Mouse (Mus musculus) neural tube, embryonic 14.5 days (tissue): ENCODE data around the gene Ablim2. TPM values are rescaled to one million over a fixed set of nuclear protein-coding genes. Genes with fewer than 3 reads are reported as not detected.

Source experiments
- ATAC-seq: fragments of 200-750 bp; cut with Nextera tagmentation; 2 replicates; pipeline ENCODE4 v1.8.0; 2017; ENCODE audit warnings: low read depth, mild to moderate bottlenecking, moderate TSS enrichment, moderate library complexity
- H3K27ac ChIP-seq: fragments of 300-500 bp; sonication (generic); 2 replicates; pipeline ENCODE4 v1.5.1; 2014; ENCODE audit warnings: low read depth, mild to moderate bottlenecking, control low read depth, low read length, moderate library complexity, mixed read lengths
- H3K27me3 ChIP-seq: fragments of 300-500 bp; sonication (generic); 2 replicates; pipeline ENCODE4 v1.6.1; 2014; ENCODE audit warnings: low read length; ENCODE audit not compliant: control insufficient read depth, insufficient read depth
- H3K36me3 ChIP-seq: fragments of 300-500 bp; sonication (generic); 2 replicates; pipeline ENCODE4 v1.6.1; 2014; ENCODE audit warnings: low read length, mixed read lengths; ENCODE audit not compliant: control insufficient read depth, insufficient read depth
- H3K4me1 ChIP-seq: fragments of 300-500 bp; sonication (generic); 2 replicates; pipeline ENCODE4 v1.6.1; 2014; ENCODE audit warnings: low read length; ENCODE audit not compliant: control insufficient read depth, insufficient read depth
- H3K4me2 ChIP-seq: fragments of 300-500 bp; sonication (generic); 2 replicates; pipeline ENCODE4 v1.6.1; 2014; ENCODE audit warnings: mild to moderate bottlenecking, low read depth, low read length, control low read depth
- H3K4me3 ChIP-seq: fragments of 300-500 bp; sonication (generic); 2 replicates; pipeline ENCODE4 v1.5.1; 2014; ENCODE audit warnings: low read depth, low read length, control low read depth, mixed read lengths
- H3K9ac ChIP-seq: fragments of 300-500 bp; sonication (generic); replicated peaks from 2 replicates; pipeline ENCODE4 v1.6.1; 2014; ENCODE audit warnings: low read depth, mild to moderate bottlenecking, control low read depth, low read length, mixed read lengths
- H3K9me3 ChIP-seq: fragments of 300-500 bp; sonication (generic); 2 replicates; pipeline ENCODE4 v1.6.1; 2016; ENCODE audit warnings: low read length; ENCODE audit not compliant: control insufficient read depth
- WGBS: fragments of 180-500 bp; shearing (Covaris S2); extraction: QIAGEN DNeasy Blood & Tissue Kit; methylation state at CpG from one replicate; pipeline ENCODE4 v1.1.7; 2014; 5-methylcytosine and 5-hydroxymethylcytosine counted together
- polyA plus RNA-seq: library from polyadenylated mRNA; unstranded; fragments of >200 nt; fragmentation: Nextera tagmentation; extraction: Ambion mirVana; gene quantifications from 2 replicates; pipeline ENCODE4 v1.2.1, GENCODE M21; 2014

Gene Ablim2
- polyA plus RNA-seq, 1 experiment from 2014 or later: 26.1 TPM

- Histone ChIP-seq H3K4me2 (no peak overlapping the region), H3K36me3 (no peaks in the 10 kb centered on the region), H3K4me1 (peaks cover 57% of the 10 kb centered on the region), H3K9ac (no peak overlapping the region), H3K9me3 (no peaks in the 10 kb centered on the region), H3K27me3 (no peaks in the 10 kb centered on the region), H3K4me3 (no peak overlapping the region), H3K27ac (peak overlapping the region; percentile 7; the same call in 1 of the 2 replicates)
- 81% methylated on average over 4 of the region's 4 CpGs for WGBS
- ATAC-seq: no peak
Measured at GRCm38 (mm10) chr5:35907090-35907489, 149.4 kb downstream of the Ablim2 start.

- peak overlapping the region; percentile 76 for H3K27ac ChIP-seq
- no peaks in the 10 kb centered on the region for H3K36me3 ChIP-seq
- H3K4me2 ChIP-seq: peak overlapping the region; percentile 26; the same call in 1 of the 2 replicates
- peak; percentile 93 for ATAC-seq
- H3K9ac ChIP-seq: no peak overlapping the region
- H3K27me3 ChIP-seq: no peaks in the 10 kb centered on the region
- H3K9me3 ChIP-seq: no peaks in the 10 kb centered on the region
- H3K4me3 ChIP-seq: no peak overlapping the region
- 9% methylated on average over 15 of the region's 15 CpGs for WGBS
- H3K4me1 ChIP-seq: peaks cover 57% of the 10 kb centered on the region
Measured at GRCm38 (mm10) chr5:35907633-35908426, 150.2 kb downstream of the Ablim2 start.

- Histone ChIP-seq H3K9ac (no peak overlapping the region; the same call in 1 of the 2 replicates), H3K36me3 (no peaks in the 10 kb centered on the region), H3K4me2 (peak overlapping the region; percentile 26; the same call in 1 of the 2 replicates), H3K9me3 (no peaks in the 10 kb centered on the region), H3K4me3 (no peak overlapping the region), H3K27ac (peak overlapping the region; percentile 76), H3K4me1 (peaks cover 57% of the 10 kb centered on the region), H3K27me3 (no peaks in the 10 kb centered on the region)
- WGBS: 34% methylated on average over 13 of the region's 13 CpGs
- peak; percentile 4; the same call in 1 of the 2 replicates for ATAC-seq
Measured at GRCm38 (mm10) chr5:35908626-35909443, 151.2 kb downstream of the Ablim2 start.

- no peak overlapping the region for H3K4me2 ChIP-seq
- H3K4me3 ChIP-seq: no peak overlapping the region
- no peaks in the 10 kb centered on the region for H3K36me3 ChIP-seq
- no peaks in the 10 kb centered on the region for H3K9me3 ChIP-seq
- H3K27ac ChIP-seq: peak overlapping the region; percentile 34; the same call in 1 of the 2 replicates
- 51% methylated on average over 12 of the region's 12 CpGs for WGBS
- no peak overlapping the region for H3K9ac ChIP-seq
- no peak for ATAC-seq
- H3K4me1 ChIP-seq: peaks cover 31% of the 10 kb centered on the region
- no peaks in the 10 kb centered on the region for H3K27me3 ChIP-seq
Measured at GRCm38 (mm10) chr5:35915629-35916300, 158.1 kb downstream of the Ablim2 start.

- H3K36me3 ChIP-seq: no peaks in the 10 kb centered on the region
- no peaks in the 10 kb centered on the region for H3K27me3 ChIP-seq
- peaks cover 39% of the 10 kb centered on the region for H3K4me1 ChIP-seq
- no peak overlapping the region for H3K4me2 ChIP-seq
- ATAC-seq: no peak
- 46% methylated on average over 5 of the region's 5 CpGs for WGBS
- no peaks in the 10 kb centered on the region for H3K9me3 ChIP-seq
- no peak overlapping the region for H3K9ac ChIP-seq
- H3K4me3 ChIP-seq: no peak overlapping the region
- H3K27ac ChIP-seq: no peak overlapping the region
Measured at GRCm38 (mm10) chr5:35916666-35917065, 159.0 kb downstream of the Ablim2 start.

- no peak overlapping the region for H3K4me2 ChIP-seq
- no peaks in the 10 kb centered on the region for H3K9me3 ChIP-seq
- H3K4me3 ChIP-seq: no peak overlapping the region
- WGBS: 9% methylated on average over 8 of the region's 8 CpGs
- peak overlapping the region; percentile 13; the same call in 1 of the 2 replicates for H3K9ac ChIP-seq
- H3K27ac ChIP-seq: peak overlapping the region; percentile 86
- H3K4me1 ChIP-seq: peaks cover 47% of the 10 kb centered on the region
- ATAC-seq: peak; percentile 63; the same call in 1 of the 2 replicates
- H3K27me3 ChIP-seq: no peaks in the 10 kb centered on the region
- no peaks in the 10 kb centered on the region for H3K36me3 ChIP-seq
Measured at GRCm38 (mm10) chr5:35918387-35918786, 160.7 kb downstream of the Ablim2 start.

- H3K27me3 ChIP-seq: no peaks in the 10 kb centered on the region
- 23% methylated on average over 4 of the region's 4 CpGs for WGBS
- no peaks in the 10 kb centered on the region for H3K9me3 ChIP-seq
- no peak overlapping the region for H3K4me2 ChIP-seq
- H3K4me3 ChIP-seq: no peak overlapping the region
- H3K4me1 ChIP-seq: peaks cover 50% of the 10 kb centered on the region
- ATAC-seq: no peak
- no peak overlapping the region for H3K27ac ChIP-seq
- H3K36me3 ChIP-seq: no peaks in the 10 kb centered on the region
- no peak overlapping the region for H3K9ac ChIP-seq
Measured at GRCm38 (mm10) chr5:35920076-35920475, 162.4 kb downstream of the Ablim2 start.

GRCm38 (mm10) chr5:35920557-35920956, 162.9 kb downstream of the Ablim2 start:
- no peak overlapping the region for H3K9ac ChIP-seq
- no peak for ATAC-seq
- no peaks in the 10 kb centered on the region for H3K27me3 ChIP-seq
- no peaks in the 10 kb centered on the region for H3K9me3 ChIP-seq
- no peak overlapping the region for H3K27ac ChIP-seq
- H3K4me2 ChIP-seq: no peak overlapping the region
- peaks cover 50% of the 10 kb centered on the region for H3K4me1 ChIP-seq
- no peaks in the 10 kb centered on the region for H3K36me3 ChIP-seq
- H3K4me3 ChIP-seq: no peak overlapping the region
